Mouse (Mus musculus): ENCODE data around the gene Hexb.

DNA sequence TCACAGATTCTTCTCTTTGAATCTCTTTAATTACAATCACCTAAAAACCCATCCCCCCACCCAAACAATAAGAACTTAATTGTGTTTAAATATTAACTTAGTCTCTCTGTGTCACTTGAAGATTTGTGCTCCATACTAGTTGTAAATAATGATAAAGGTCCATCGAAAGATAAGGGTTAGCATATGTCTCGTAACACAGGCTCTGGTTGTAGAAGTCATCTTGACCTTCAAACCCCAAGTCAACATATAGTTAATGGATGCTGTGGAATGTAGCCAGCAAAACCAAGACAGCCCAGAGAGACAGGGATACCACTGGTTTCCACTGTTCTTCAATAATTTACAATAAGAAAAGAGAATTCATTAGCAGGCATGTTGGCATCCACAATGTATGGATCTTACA, 14.0 kb downstream of the Hexb start:
- no peak for TF ChIP-seq MAX (IDR thresholded peaks at IDR 0.05)
- no peak for TF ChIP-seq USF1 (IDR thresholded peaks at IDR 0.05; ENCODE audit: low read depth)
- no peak for TF ChIP-seq CTCF (IDR thresholded peaks at IDR 0.05; ENCODE audit: control insufficient read depth, insufficient read depth, insufficient read length)
- TF ChIP-seq CEBPB (IDR thresholded peaks at IDR 0.05; ENCODE audit: low read depth): no peak

Data from C2C12 (cell line).